Mouse (Mus musculus): ENCODE results near the gene Ubac2.

DNA sequence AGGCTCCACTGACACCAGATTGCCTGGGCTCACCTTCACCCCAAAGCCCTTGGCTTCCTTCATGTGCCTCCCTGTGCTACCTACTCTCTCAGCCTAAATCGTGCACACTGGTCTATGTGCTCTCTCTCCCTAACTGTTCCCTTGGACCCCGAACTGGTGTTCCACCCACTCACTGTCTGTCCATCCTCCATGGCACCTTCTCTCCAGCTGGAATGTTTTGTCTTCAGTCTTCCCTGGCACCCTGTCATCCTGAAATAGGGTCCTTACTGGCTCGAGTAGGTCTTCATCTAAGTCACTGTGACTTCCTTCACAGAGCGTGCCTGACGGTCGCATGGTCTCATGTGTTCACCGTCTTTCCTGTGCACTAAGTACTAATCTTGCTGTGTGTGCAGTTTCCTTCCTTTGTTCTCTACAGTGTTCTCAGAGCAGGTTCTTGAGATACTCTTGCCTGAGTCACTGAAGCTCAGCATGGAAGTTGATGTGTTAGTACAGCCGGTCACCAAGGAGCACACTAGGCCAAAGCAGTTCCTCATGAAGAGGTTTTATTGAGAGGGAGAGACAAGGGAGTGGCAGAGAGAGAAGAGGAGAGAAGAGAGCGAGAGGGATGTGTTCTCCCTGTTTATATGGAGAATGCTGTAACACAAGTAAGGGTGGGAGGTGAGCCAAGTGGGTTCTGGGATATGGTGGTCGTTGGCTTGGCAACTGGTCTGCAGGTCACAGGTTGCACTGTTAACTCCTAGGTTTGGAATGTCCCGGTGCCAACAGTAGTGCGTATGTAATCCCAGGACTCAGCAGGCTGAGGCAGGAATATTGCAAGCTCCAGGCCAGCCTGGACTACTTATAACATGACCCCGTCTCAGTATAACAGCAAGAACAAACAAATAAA, 114.2 kb downstream of the Ubac2 start:
- no peak for TF ChIP-seq CTCF (IDR thresholded peaks at IDR 0.05; ENCODE audit: borderline replicate concordance, control insufficient read depth, extremely low read depth, insufficient read depth, low read length, poor library complexity)
- TF ChIP-seq POLR2A (IDR thresholded peaks at IDR 0.05; ENCODE audit: control insufficient read depth, extremely low read depth, insufficient read depth, low read length, poor library complexity), result no peak

All from thymus, adult 2 months (tissue).